Mouse (Mus musculus): ENCODE measurements around the gene Pkd1l2.

The Pkd1l2 gene

GRCm38 (mm10) chr8:117082399-117082872 lies at the start of gene Pkd1l2:
Gene Pkd1l2 (minus strand): TSS chr8:117082449.
- DNase-seq (ENCODE audit: low read depth, low spot score) = no peak

- DNase-seq (ENCODE audit: low read depth, low spot score) = no peak
These were observed 44.8 kb upstream of the Pkd1l2 start for GRCm38 (mm10) chr8:117127063-117127462.

GRCm38 (mm10) chr8:117126411-117126810 lies 44.2 kb upstream of the Pkd1l2 start:
- DNase-seq (ENCODE audit: low read depth, low spot score) = no peak

- no peak for DNase-seq (ENCODE audit: low read depth, low spot score)
These were observed 43.6 kb upstream of the Pkd1l2 start for GRCm38 (mm10) chr8:117125854-117126253.

DNA sequence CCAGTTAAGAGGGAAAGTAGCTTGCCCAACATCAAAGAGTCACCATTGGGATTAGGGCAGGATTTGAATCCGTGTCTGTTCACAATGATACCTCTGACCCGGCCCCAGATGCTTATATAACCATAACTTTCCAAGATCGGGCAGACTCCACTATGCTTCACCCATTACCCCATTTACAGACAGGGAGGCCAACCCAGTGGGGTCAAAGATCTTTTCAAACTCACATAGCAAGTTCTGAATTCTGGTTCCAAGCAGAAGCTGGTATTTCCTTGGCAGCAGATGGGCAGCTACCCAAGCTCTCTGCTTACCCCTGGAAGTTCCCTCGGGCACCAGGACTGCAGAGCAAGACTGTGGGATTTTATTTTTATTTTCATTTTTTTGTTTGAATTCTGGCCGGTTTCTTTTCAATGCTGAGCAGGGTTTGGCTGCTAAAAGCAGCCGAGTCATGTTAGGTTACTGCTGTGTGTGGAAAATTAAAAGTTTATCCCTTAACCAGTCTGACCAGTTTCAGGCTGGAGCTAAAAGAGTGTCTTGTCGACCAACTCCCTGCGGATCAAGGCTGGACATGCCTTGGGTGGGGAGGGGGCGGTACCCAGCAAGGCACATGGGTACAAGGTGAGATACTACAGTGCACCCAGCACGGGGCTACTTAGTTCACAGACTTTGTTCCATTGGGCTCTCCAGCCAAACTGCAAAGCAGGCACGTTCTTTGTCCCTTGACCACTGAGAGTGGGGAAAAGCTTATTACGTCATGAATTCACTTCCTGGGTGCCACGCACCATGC lies 41.8 kb upstream of the Pkd1l2 start:
- no peak for DNase-seq (ENCODE audit: low read depth, low spot score)

- no peak for DNase-seq (ENCODE audit: low read depth, low spot score)
These were observed 39.0 kb upstream of the Pkd1l2 start for GRCm38 (mm10) chr8:117121277-117121676.

- DNase-seq (ENCODE audit: low read depth, low spot score) = no peak
These were observed 36.2 kb upstream of the Pkd1l2 start for GRCm38 (mm10) chr8:117118409-117118808.

DNA sequence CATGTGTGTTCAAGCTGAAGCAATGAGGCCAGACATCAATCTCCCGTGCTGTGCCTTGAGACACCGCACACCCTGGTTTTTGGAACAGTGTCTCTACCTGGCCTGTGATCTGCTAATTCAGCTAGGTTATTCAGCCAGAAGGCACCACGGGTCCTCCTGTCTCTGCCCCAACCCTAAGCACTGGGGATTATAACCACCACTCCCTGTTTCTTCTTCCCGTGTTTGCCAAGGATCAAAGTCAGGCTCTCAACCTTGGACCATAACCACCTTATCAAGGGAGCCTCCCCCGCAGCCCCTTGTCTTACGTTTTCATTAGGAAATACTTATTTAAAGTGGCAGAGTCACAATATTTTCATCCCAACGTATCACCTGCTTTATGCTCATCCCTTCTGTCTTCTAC lies 34.3 kb upstream of the Pkd1l2 start:
- DNase-seq (ENCODE audit: low read depth, low spot score) = no peak

DNA sequence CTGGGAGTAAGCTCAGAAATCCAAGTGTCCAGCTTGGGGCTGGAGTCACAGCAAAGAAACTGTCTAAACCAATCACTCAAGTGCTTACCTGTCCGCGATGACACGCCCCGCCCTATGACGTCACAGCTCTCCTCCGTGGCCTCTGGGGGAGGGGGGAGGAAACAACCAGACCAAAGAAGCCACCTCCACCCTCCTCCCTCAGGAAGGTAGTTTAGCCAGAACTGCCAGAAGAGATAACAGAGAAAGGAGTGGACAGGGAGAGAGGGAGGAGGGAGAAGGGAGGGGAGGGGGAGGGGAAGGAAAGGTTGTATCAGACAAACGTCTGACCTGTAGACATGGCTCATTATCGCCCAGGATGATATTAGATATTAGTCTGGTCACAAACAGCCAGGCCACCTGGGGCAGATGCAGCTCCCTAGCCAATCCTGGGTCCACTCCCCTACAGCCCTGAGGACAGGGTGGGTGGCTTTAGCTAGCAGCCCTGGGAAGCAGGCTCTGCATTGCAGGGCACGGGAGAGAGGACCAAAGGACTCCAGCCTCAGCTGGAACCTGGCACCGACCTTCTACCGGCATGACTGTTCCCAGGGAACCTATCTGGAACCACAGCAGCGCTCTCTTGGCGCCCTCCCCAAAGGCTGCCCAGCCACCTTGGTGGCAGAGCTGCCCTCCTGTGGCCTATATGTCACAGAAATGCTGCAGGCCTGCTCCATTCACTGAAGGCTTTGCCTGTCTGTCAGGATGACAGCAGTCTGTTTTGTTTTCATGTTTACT lies 33.6 kb upstream of the Pkd1l2 start:
- DNase-seq (ENCODE audit: low read depth, low spot score) = peak; percentile 42

- no peak for DNase-seq (ENCODE audit: low read depth, low spot score)
These were observed 32.8 kb upstream of the Pkd1l2 start for GRCm38 (mm10) chr8:117115094-117115493.

- DNase-seq (ENCODE audit: low read depth, low spot score) = no peak
These were observed 30.0 kb upstream of the Pkd1l2 start for GRCm38 (mm10) chr8:117112261-117112660.

DNA sequence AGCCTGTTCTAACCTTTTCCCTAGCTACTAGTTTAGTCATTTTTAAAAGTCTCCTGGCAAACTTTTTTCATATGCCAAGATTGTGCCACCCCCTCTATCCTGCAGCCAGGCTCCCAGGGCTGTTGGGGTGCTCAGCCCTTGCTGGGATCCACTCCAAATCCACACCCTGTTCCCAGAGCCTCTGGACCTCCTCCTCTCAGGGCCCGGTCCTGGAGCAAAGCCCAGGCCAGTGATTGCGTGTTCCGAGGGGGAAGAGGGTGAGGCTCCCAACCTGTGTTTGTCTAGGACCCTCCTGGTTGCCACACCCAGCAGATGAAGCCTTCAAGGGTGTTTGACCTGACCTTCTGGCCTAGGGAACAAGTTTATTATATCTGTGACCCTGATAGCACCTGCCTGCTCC lies 29.4 kb upstream of the Pkd1l2 start:
- no peak for DNase-seq (ENCODE audit: low read depth, low spot score)

DNA sequence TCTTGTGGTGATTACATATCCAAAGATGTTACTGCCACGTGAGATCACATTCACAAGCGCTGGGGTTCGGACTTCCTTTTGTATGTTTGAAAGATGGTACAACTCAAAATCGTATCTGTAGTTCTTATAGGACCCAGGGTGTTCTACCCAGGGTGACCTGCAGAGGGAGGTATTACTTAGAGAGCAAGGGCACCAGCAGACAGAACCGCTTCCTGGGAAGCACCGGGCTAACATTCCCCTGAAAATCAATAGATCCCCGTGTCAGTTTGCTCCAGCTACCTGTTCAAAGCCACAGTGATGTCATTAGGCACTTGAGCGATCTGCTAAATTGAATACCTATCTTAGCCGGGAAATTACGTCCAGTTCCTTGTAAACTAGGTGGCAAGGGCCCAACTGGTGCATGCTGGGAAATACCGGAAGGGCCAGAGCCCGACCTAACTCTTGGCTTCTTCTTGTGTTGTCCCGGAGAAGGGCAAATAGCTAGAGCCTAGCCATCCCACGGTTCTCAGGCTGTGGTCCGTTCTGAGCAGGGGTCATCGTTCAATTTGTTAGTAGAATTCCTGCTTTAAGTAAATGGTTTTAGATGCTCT lies 27.6 kb upstream of the Pkd1l2 start:
- peak; percentile 93 for DNase-seq (ENCODE audit: low read depth, low spot score)

- DNase-seq (ENCODE audit: low read depth, low spot score) = peak; percentile 72
These were observed 26.9 kb upstream of the Pkd1l2 start for GRCm38 (mm10) chr8:117109018-117109711.

GRCm38 (mm10) chr8:117107533-117107932 lies 25.3 kb upstream of the Pkd1l2 start:
- peak; percentile 91 for DNase-seq (ENCODE audit: low read depth, low spot score)

DNA sequence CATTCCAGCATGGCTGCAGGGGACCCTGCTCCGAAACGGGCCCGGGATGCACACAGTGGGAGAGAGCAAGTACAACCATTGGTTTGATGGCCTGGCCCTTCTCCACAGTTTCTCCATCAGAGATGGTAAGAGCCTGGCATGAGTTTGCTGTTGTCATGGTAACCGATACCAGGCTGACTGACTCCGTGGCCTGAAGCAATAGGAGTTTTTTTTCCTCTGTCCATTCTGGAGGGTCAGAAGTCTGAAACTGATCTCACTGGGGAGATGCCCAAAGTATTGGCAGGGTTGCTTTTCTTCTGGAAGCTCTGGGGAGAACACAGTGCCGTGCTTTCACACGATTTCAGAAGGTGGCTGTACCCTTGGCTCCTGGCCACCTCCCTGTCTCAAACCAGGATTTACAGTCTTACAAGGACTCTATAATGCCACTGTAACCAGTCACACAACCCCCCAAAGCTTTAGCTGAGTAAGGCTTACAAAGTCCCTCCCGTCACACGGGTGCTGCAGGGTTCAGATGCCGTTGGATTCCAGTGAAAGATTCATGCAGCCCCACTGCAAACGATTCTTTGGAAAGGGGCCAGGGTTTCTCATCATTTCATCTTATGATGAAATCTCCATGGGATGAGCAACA lies 15.4 kb upstream of the Pkd1l2 start:
- no peak for DNase-seq (ENCODE audit: low read depth, low spot score)

DNA sequence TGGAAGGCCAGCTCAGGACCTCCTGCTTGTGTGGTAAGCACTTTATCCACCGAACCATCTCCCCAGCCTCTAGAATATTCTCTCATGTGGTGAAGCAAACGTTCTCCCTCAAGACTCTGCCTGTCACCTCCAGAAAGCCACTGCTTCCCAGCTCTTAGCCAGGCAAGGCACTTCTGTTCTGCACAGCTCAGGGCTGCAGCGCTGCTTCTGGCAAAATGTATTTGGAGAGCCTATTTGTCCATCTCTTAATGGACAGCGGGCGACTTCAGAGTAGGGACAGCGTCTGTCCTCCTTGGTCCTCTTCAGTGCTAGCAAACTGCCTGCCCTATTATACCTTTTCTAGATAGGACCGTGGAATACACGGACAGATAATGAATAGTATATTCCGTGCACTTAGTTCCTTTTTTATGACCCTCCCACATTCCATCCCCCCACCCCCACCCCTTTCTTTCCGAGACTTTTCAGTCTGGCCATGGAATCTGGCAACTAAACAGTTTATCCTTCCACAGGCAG lies 14.9 kb upstream of the Pkd1l2 start:
- DNase-seq (ENCODE audit: low read depth, low spot score) = no peak

- DNase-seq (ENCODE audit: low read depth, low spot score) = no peak
These were observed 13.4 kb upstream of the Pkd1l2 start, which contains the start of gene Bco1 for GRCm38 (mm10) chr8:117095647-117096046. Gene Bco1 (plus strand): TSS chr8:117095854.

DNA sequence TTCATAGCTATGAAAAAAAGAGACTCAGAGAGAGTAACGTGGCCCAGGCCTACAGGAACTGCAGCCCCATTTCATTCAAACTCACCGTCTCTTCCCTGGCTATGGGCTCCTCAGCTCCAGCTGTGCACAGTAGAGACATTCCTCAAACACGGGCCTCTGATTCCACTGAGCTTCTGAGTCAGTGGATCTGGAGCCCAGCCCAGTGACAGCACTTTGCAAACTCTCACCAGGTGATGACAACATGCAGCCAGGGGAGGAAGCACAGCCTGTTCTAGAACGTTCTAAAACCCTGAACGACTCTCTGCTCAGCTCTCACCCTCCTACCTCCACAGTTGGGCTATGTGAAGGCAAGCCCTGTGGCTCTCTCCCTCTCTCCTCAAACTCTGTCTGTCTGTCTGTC lies 11.8 kb upstream of the Pkd1l2 start:
- no peak for DNase-seq (ENCODE audit: low read depth, low spot score)

- no peak for DNase-seq (ENCODE audit: low read depth, low spot score)
These were observed 7.6 kb upstream of the Pkd1l2 start for GRCm38 (mm10) chr8:117089802-117090201.

- no peak for DNase-seq (ENCODE audit: low read depth, low spot score)
These were observed 4.8 kb upstream of the Pkd1l2 start for GRCm38 (mm10) chr8:117087036-117087435.

Data from ES-CJ7 (cell line).